Mouse (Mus musculus): ENCODE data around the gene Scg2.

The Scg2 gene

DNA sequence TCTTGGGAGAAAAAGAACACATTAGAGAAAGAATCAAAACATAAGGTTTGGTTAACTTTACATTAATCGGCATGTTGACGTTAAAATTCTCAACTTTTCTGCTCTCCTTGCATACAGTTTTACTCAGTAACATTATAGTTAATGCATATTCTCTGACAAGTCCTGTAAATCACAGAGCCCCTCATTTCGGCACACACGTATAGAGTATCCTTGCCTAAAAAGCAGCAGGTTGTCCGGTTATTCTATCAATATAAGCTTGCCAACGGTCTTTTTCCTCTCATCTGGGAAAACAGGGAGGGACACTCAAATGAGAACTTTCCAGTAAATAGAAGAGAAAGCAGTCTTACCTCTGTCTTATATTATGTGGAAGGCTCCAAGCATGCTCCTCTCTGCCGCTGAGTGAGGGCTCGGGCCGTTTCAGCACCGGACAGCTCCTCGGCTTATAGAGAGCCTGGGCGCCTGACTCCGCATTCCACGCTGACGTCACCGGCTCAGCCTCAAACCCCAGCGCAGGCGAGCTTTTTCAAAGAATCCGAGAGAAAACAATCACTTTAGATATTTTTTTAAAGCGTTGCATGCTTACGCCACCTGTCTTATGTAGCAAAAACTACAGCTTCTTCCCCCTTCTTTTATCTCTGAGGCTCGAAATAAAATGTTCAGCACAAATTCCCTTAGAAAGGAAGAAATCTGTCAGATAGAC lies at the start of gene Scg2:
Gene Scg2 (minus strand): TSS at position 512 of the 700 bp plus-strand sequence.
- DNase-seq, result peak; percentile 26 to 31

- DNase-seq, result no peak
Measured at GRCm38 (mm10) chr1:79485546-79485945, 45.6 kb upstream of the Scg2 start.

- DNase-seq, result no peak
Measured at GRCm38 (mm10) chr1:79470856-79471255, 30.9 kb upstream of the Scg2 start.

DNA sequence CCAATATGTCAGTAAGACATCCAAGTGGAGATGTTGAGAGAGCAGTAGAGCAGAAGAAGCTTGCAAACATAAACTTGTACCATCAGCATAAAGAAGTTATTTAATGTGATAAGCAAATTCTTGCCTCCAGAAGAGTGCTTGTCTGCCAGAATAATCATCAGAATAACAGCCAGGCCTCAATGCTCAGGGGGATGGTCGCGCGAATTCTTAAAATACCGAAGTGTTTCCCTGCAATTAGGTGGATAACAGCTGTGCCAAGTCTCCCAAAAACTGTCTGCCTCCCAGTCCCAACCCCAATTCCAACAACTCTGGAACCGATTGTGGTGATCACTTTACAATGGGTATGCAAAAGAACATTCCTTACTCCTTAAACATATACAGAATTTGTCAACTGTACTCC lies 30.0 kb upstream of the Scg2 start:
- no peak for DNase-seq

GRCm38 (mm10) chr1:79466585-79466984 lies 26.7 kb upstream of the Scg2 start:
- DNase-seq, result no peak

DNA sequence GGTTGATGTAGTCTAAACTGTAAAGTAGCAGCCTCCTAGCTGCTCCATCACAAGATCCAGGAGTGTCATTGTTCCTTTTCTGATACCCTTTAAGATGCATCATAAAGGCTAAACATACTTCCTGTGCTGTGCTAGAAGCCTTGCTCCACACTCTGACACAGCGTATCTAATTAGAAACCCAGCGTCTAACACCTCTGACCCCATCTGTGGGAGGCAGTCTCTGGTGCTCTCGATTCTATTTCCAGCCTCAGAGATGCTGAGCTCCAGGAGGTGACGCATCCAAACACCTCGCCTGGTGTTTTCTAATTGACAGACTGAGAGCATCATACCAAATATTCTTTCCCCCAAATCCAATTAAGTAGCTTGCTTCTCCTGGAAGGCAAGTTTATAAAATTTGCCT lies 18.6 kb upstream of the Scg2 start:
- DNase-seq, result no peak

GRCm38 (mm10) chr1:79454164-79454563 lies 14.2 kb upstream of the Scg2 start:
- DNase-seq, result no peak

GRCm38 (mm10) chr1:79452339-79452738 lies 12.4 kb upstream of the Scg2 start:
- DNase-seq, result no peak

GRCm38 (mm10) chr1:79450343-79451021 lies 10.6 kb upstream of the Scg2 start:
- DNase-seq, result no peak

DNA sequence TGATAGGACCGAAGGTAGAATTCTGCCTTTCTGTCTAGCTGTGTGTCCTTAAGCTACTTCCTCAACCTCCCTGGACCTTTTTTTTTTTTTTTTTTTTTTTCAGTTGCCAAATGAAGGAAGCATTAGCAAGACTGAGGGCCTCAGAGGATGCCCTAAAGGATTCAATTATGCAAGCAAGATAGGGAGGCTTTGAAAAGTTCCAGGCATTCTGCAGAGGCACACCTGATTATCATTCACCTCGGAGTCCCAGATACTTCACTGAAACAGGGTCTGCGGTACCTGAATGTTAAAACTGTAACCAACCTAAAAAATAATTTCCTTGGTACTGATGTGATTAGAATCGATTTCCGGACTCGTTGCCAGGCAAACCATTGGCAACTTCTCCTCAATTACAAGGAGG lies 10.0 kb upstream of the Scg2 start:
- DNase-seq, result no peak

DNA sequence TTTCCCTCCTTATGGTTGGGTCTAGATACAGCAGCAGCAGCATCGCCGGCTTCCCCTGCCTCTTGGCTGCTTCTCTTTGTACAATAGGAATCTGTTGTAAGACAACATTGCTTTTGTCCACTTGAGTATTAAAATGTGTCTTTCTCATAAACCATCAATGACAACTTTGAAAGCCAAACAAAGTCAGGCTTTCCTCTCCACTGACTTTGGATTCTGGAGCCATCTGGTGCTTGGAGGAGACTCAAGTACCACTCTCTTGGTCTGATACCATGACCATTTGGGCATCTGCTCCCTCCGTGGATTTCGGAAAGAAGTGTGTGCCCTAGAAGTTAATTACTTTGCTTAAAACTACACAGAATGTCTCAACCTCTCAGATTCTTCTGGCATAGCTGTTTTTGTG lies 5.7 kb upstream of the Scg2 start:
- DNase-seq, result no peak

DNA sequence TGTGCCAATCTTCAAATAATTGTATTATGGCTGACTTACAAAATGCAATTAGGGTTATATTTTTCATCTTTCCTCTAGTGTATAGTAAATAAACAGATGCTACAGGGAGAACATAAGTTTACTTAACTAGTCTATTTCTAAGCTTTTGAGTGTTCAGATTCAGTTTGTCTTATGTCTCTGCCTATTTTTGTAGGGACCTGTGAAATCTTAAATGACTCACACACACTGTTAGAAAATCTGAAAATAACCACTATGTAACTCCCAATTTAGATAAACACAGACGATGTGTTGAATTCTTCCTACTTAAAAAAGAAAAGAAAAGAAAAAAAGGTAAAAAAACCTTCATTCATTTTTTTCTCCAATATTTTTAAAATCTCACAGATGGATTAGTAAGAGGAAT lies 2.2 kb downstream of the Scg2 start:
- no peak for DNase-seq

GRCm38 (mm10) chr1:79436671-79437070 lies 3.2 kb downstream of the Scg2 start:
- no peak for DNase-seq

DNA sequence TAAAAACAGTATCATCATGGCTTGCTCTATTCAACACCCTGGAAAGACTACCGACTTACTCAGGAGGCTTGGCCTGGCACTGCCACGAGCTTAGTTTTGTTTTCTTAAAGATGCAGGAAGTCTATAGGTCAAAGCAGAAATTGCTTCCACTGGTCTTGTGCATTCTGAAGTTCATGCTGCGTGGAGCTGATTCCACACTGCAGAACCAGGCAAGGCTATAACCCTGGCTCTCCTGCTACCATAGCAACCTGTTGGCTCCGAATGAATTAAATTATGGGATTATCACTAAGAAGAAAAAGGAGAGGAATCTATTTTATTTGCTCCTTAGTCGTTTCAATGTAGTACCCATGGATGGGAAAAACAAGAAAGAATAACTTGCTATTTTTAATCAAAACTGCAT lies 10.9 kb downstream of the Scg2 start:
- no peak for DNase-seq

DNA sequence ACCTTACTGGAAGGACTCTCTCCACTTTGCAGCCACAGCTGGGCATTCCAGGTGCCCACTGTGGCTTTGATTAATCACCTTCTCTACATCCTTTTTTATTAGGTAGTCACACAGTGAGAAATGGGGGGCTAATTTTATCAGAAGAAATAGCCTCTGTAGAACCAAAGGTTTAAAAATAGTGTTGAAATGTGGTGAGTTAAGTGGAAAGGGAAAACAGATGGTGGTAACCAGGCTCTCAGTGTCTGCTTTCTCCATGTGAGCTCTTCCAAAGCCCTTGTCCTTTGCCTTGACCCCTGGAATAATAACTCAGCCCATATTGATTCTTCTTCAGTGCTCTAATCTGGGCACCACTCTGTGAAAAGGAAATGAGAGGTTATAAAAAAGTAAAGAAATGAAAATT lies 24.4 kb downstream of the Scg2 start:
- DNase-seq, result no peak

DNA sequence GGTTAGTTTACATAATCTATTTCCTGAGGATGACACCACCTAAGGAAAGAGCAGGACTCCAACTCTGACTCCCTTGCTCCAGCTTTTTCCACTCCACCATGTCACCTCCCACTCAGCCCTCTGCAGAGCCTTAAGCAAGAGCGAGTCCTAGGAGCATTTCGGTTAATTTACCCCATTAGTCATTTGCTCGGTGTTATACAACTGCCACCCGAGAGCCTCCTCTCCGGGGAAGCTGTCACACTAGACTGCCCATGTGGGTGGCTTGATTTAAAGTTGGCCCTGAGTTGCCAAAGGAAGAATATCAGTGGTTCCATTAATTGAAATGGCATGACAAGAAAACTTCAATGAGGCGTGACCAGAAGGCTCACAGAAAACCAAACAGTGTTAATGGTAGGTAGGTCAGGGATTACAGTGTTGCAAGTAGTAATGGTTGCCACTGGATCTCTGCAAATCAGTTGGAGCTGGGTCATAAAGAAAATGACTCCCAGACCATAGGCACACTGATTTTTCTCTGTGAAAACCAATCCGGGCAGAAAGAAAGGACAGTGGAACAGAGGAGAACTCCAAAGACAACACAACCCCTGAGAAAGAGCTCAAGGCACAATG lies 33.5 kb downstream of the Scg2 start:
- no peak for DNase-seq

DNA sequence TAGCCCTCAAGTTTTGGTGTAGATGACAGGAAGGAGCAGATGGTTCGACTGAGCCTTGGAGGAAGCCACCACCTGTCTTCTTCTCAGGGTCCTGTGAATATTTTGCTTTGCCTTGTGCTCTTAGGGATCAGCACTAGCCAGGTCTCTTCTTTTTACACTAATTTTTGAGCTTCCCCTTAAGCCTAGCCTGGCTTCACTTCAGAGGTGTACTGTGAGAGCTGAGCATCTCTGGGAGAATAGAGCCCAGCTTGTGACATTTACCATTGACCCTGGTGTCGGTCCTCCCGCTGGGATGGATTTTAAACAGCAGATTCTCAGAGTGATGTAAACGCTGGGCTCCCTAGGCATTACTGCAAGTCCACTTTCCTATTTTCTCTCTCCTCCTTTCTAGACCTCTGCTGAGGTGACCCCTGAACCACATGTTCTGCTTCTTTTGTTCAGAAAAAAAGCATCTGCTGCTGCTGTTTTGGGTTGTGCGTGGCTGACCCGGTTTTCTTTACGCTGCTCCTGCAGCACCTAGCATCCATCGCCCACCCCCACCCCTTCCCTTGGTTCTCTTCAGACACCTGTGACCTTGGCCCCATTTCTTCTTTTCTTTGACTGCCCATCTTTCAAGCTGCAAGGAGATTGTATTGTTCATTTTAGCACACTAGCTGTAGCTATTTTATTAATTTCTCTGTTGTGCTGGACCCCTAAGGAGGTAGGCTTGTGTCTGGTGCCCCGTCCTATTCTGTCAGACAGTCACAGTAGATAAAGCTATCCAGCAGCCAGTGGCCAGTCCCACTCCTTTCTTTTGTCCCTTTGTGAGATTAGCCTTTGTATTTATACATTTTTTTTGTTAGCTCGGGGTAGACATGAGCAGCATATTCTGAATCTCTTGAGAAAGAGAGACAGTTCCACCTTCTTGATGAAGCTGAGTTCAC lies 38.6 kb downstream of the Scg2 start:
- no peak for DNase-seq

DNA sequence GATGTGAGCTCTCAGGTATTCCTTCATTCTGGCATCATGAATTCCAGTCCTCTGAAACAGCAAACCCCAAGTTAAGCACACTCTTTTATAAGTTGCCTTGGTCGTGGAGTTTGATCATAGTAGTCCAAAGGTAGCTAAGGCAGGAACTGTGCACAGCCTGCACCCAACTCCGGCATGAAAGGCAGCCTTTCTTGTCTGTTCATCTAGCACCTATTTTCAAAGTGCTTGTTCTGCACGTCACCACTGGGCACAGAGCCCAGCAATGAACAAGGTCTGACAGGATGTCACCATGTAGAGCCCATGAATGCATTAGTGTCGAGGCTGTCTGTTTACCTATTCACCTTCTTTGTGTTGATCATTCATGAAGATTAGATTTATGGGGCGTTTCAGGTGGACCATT lies 39.6 kb downstream of the Scg2 start:
- DNase-seq, result no peak
